Mouse (Mus musculus) CH12F3 (cell line): Measurements from ENCODE around the gene Ddt.
"Not testable (repeated sequence)": the region's sequence is repeated elsewhere in the genome, so short reads cannot be mapped to it uniquely, and the experiment has no call there.

ENCODE experiments used
- in situ Hi-C: fragments of 300-500 bp; cut with MboI; formaldehyde crosslinking; loops from 2 replicates; pipeline ENCODE4 v1.14.3; 2020; ENCODE audit warnings: low sequenced_read_pairs

The Ddt gene

DNA sequence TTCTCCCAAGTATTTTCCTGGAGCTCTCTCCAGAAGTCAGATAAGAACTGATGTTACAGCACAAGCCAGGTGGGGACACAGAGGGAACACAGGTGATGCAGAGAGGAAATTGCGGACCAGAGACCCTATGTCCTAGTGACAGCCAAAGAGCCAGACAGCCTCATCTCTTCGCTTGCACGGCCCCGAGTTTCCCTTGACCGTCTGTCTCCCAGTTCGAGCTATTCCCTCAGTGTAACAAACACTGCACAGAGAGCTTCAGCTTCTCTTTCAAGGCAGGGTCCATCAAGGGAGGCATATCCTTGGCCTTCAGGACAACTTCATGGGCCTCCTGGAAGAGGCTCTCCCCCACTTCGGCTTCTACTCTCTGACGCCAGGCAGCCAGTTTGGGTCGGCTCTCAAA lies 1.4 kb upstream of the Ddt start:
- in situ Hi-C loops: no loop called here

- in situ Hi-C loops: no loop called here
Observed at GRCm38 (mm10) chr10:75774102-75774501, 888 bp upstream of the Ddt start.

- in situ Hi-C loops: not testable (repeated sequence)
Observed at GRCm38 (mm10) chr10:75767756-75768155, 5.5 kb downstream of the Ddt start.

GRCm38 (mm10) chr10:75766856-75767255 lies 6.4 kb downstream of the Ddt start:
- in situ Hi-C loops: no loop called here

DNA sequence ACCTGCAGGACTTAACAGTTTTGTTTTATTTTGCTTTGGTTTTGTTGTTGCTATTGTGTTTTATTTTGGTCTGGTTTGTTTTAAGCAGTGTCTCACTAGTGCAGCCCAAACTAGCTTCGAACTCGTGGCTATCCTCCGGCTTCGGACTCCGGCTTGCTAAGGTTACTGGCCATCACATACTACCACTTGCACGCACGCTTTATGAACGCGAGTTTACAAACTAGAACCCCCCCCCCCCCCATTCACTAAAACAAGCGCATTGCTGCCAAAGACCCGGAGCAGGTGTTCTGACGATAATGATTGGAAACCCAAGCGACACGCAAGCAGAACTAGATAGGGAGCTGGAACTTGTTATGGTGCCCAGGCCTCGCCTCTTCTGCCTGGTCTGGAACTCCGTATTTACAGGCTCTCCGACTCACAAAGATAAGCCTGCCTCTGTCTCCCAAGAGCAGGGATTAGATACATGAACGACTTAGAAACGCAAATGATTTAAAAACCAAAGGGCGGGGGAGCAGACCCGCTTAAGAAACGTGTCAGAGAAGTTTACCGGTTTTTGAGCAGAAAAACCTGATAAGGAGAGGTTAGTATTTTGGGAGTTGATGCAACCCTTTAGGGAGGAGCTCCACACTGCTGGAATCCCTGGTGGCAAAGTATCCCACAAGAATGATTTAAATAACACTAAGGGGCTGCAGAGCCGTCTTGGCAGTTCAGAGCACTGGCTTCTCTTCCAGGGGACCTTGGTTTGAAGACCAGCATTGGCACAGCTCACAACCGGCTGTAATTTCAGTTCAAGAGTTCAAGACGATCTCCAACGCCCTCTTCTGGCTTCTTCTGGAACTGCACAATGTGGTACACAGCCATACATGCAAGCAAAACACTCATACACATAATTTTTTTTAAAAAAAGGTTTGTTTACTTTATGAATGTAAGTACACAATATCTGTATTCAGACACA lies 8.4 kb downstream of the Ddt start:
- in situ Hi-C loops: no loop called here

- in situ Hi-C loops: no loop called here
Observed at GRCm38 (mm10) chr10:75763682-75764518, 9.3 kb downstream of the Ddt start, which contains the start of gene Cabin1. Gene Cabin1 (minus strand): TSS chr10:75764341.

GRCm38 (mm10) chr10:75762413-75762812 lies 10.8 kb downstream of the Ddt start:
- in situ Hi-C loops: no loop called here

DNA sequence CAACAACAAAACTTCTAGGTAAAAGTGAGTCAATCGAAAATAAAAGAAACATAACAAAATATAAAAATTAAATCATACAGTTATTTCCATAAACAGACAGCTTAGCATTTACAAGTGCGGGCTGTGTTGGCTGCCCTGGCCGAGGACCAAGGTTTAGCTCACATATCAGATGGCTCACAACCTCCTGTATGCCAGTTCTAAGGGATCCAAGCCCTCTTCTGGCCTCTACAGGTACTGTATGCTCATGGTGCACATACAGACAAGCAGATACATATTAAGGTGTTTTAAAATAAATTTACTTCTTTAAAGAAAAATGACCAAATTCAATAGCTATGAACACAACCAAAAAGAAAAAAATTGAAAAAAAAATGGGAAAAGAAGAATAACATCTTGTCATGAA lies 12.9 kb downstream of the Ddt start:
- in situ Hi-C loops: no loop called here

DNA sequence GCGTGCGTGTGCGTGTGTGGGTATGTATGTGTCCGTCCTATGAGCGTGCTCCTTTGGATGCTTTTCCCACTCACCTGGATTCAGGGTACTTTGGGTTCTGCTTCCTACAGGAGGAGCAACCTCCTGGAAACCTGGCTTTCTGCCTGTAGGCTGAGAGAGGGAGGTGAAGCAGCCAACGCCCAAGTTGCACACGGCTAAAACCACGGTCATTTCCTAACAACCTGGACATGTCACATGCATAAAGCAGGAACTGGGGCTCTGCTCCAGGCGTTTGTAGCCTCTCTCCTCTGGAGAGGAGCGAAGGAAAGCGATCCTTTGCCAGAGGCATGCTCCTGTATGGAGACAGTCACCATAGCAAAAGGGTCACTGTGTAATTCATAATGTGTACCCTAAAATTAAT lies 16.5 kb downstream of the Ddt start:
- in situ Hi-C loops: no loop called here

- in situ Hi-C loops: loop anchor here (10.0 kb wide), 1 partner anchor 211 kb away; the partner anchor contains the start of gene Gm5134
Observed at GRCm38 (mm10) chr10:75744017-75744416, 29.2 kb downstream of the Ddt start.

DNA sequence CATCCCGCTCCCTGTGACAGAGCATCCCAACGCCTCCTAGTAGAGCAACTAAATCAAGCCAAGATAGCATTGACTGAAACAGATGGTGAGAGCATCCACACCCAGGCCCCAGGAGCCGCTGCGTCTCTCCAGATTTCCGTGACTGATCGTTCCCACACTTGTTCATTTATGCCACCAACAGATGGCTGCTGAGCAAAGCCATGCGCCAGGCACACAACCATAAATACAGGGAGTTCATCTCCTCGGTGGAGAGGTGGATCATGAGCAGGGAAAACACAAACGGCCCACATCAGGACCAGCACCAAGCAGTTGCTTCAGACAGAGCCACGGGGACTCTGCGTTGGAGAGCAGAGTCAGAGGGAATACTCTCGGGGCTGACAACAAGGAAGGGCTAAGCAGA lies 29.8 kb downstream of the Ddt start:
- in situ Hi-C loops: loop anchor here (10.0 kb wide), 1 partner anchor 211 kb away; the partner anchor contains the start of gene Gm5134

DNA sequence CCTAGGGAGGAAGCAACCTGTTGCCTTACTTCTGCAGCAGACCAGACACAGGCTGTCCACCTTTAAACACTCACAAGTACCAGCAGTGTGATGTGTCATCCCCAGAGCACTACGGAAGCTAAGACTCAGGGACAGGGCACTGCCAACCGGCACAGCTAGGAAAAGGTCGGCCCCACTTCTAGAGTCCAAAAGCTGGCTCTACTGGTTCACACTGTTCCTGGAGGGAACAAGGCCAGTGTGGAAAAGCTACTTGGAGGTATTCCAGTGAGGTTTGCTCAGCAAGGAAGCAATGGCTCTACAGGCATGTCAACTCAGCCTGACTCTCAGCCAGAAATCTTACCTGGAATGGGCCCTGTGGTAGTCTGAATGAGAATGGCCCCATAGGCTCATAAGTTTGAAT lies 32.3 kb downstream of the Ddt start:
- in situ Hi-C loops: loop anchor here (10.0 kb wide), 1 partner anchor 214 kb away; the partner anchor contains the start of gene Gm5134

- in situ Hi-C loops: no loop called here
Observed at GRCm38 (mm10) chr10:75725449-75725848, 47.8 kb downstream of the Ddt start.
